Mouse (Mus musculus): ENCODE data around the gene Ccdc169.

Ccdc169 gene

DNA sequence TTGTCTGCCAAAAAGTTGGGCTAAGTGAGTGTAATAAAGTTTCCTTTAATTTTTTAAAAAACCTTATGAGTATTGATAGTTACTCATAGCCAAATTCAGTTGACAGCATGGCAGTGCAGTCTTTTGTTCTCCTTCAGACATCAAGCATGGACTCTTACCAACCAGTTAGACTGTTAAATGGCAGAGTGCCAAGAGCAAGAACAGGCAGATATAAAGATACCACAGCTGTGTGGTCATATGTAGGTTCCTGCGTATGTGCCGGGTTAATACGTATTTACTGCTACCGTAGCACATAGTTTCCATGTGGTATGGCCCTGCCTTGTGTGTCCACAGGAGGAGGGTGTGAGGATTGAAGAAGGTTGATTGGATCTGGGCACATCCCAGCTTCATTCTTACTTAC, 14.1 kb upstream of the Ccdc169 start:
- no peak for DNase-seq

DNA sequence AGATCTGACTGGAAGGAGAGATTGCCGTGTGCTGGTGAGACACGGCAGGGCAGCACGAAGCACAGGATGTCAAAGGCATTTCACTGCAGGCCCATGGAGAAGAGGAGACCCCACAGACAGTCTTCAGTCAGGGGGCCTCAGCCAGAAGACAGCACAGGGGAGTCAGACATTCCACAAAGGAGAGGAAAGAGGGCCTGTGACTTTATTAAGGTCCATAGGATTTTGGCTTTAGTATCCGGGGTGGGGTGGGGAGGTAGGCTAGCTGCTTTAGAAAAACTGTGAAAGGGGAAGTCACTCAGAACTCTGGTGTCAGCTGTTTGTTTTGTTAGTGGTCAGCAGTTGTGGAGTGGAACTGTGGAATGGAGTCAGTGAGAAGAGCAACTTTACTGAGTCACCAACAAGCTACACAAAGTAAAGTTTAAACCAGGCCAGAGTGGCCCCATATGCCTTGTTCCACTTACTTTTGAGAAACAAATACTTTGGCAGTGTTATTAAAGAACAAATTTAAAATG, 7.9 kb upstream of the Ccdc169 start:
- no peak for DNase-seq

DNA sequence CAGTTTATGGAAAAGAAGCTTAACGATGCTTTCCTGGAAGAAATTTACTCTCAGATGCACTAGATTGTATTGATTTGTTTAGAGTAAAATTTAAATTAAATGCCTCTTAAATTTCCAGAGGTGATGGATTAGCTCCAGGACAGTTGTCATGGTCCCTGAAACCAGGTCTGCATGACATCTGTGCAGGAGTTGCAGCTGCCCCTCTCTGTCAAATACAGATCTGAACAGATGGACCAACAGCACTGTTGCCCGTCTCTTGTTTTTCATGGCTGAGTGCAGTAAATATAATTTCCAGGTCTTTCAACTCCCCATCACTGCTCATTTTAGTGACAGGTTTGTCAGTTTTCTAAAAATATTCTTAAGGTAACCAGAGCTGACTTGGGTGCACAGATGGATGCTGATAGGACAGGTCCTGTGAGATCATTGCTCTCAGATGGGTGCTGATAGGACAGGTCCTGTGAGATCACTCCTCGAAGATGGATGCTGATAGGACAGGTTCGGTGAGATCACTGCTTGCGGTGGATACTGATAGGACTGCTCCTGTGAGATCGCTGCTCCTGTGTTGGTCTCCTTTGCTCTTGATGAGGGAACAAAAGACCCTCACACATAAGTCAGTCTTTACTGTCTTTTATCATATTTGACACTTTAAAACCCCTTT, 5.4 kb upstream of the Ccdc169 start:
- DNase-seq, result no peak

DNA sequence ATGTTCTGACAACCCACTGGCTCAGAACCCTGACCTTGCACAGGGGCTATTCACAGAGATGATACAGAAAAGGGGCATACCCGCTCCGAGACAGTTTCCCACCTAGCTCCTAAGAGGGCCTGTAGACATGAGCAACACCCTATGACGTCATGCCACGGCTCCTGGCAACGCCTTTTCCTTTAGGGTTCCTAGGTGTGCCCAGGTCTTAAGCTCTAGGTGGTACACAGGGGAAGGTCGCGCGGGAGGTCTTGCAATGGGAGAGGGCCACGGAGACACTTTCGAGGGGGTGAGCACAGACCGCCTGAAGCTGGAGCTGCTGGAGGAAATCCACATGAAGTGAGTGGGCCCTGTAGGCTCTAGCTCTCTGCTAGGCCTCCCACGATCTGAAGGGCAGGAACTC, 2.7 kb downstream of the Ccdc169 start:
- DNase-seq, result no peak

DNA sequence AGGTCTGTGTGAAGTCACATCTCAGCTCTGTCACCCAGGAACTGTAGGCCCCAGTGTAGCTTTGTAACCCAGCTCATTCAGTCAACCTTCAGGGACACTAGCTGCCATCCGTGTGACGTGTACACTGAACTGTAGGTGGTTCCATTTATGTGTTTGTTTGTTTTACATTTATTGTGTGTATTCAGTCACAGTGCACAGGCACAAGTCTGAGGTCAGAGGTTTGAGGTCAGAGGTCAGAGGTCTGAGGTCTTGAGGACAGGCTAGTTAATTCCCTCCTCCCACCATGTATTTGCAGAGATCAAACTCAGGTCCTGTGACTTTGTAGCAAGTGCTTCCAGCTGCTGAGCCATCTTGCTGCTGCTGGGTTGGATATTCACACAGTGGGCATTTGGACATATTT, 4.3 kb downstream of the Ccdc169 start:
- no peak for DNase-seq

DNA sequence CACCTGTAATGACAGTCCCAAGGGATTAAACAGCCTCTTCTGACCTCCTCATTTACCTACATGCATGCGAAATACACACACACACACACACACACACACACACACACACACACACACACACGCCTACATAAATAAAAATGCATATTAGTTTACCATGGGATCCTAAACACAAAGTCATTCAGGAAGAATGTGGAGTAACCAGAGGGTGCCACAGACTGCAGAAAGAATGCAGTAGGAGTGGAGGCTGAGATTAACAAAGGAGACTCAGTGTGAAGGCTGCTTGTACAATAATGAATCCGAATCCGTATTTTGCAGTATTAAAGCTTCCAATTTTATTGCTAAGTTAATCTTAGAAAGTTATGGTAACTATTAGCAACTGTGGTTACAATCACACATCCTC, 7.8 kb downstream of the Ccdc169 start:
- no peak for DNase-seq

DNA sequence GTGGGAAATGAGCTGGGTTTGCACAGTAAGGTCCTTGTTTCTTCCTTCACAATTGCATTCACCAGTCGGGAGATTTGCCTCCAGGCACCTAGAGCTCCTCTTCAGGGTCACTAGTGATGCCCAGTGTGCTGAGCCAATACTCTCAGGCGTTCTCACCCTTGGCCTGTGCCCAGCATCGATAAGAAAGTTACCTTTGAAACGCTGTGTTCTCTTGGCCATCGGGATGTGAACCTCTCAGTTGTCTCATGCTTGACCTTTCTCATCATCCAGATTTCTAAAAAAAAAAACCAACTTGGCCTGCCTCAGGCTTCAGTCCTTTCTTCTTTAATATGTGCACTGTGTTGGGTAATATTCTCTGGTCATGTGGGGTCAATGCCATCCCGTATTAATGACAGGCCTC, 9.3 kb downstream of the Ccdc169 start:
- no peak for DNase-seq

DNA sequence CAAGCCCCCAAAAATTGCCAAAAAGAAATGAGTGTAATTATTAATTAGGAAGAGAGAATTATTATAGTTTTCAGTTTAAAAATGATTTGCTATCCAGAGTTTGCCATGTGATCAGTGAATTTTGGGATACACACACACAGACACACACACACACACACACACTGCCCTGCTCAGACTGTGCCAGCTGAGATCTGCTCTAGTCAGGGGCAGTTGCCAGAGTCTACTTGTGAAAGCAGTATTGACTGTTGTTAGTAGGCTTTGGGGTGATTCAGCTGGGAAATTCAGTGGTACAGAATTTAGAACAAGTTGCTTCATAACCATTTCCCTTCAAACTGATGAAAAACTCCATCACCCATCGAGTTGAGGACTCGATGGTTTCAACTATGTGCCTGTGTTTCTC, 10.0 kb downstream of the Ccdc169 start:
- no peak for DNase-seq

DNA sequence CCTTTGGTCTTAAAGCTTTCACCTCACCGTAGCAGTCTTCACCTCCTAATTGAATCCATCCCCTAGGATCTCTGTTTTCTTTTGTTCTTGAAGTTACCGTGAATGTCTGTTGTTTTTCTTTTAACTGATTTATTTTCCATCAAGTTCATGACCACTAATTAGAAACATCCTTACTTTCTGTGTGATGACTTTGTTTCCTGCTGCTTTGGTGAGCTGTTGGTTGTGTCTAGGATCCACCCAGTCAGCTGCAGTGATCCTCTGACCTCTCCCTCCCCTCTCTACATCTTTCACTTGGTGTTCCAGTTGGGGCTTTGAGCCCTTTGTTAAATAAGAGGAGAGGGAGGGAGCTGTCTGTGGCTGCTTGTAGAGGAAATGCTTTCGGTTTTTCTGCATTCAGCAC, 11.0 kb downstream of the Ccdc169 start:
- DNase-seq, result no peak

DNA sequence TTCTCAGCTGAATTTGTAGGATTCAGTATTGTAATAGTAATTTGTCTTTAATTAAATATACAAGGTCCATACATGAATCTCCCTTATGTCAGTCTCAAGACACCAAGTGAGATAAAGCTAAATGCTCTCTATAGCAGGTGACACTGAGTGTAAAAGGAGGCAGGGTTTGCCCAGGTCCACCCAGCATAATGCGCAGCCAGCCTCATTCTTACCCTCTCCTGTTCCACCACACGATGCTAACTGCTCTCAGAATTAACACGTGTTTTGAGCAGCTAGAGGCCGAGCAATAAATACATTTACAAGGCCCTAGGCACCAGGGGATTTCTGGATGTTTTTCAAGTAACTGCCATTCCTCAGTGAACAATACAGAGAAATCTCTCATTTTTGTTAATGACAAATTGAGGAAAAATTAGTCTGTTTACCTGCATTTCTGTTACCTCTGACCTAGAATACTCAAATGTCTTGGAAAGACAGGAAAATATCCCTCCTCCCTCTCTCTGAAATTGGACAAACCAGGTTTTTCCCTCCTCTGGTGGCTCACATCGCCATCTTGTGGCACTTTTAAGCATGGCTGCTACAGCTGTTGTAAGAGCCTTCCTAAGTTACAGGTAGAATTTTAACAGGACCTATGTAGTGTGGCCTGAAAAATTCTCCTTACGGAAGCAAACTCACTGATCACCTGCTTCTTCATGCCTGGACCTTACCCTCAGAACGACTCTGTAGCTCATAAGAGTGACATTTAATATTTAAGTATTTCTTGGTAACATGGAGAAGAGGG, 14.7 kb downstream of the Ccdc169 start:
- peak; percentile 62 to 80 for DNase-seq

DNA sequence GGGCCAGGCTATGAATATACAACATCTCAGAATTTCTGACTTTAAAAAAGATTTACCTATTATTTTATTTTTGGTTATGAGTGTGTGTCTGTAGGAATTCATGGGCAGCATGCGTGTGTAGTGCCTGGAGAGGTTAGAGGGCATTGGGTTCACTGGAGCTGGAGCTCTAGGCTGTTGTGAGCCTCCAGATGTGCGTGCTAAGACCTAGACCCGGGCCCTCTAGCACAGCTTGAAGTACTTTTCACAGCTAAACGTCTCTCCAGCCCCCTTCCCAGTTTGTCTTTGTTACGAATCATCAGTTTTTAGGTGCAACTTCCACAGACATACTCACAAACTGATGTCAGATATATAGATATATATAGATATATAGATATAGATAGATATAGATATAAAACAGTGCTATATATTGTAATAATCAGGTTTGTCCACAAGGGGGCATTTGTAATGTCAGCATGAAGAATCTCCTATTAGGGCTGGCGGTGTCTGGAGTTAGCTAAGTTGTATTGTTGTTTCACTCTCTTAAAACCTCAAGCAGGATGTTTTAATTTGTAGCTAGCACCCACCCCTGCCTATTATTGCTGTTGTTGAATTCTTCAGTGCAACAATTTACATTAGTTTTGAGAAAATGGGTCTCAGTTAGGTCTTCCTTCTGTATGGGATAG, 15.7 kb downstream of the Ccdc169 start:
- DNase-seq, result no peak

DNA sequence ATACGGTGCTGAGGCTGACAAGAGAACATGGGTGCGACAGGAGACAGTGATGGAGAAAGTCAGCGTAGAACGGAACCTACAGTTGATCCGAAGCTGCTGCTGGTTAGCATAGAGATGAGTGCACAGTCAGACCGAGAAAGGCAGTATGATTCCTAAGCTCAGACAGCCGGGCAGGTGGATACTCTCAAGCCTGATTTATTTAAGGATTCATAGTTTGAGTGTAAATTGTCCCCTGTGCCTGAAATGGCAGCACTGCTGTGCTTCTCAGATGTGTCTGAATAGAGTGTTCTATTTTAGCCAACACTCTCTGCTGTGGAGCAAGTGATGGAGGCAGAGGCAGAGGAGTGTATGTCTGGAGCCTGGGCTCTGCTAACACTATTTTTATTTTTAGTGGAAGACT, 17.0 kb downstream of the Ccdc169 start:
- no peak for DNase-seq

DNA sequence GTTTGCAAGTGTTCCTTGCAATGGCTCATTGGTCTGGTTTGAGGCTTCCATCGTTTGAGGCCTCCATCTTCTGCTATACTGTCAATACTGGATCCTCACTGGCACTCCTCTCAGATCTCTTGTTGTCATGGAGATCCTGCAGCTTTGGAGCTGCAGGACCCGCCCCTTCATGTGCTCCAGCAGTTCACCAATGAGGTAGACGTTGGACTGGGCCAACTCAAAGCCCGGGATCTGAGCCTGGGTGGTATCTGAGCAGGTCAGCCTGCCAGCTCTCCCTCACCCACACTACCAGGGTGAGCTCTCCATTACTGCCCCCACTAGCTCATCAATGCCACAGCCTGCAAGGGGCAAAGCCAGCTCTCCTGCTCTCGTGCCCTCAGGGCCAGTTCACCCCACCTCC, 20.3 kb downstream of the Ccdc169 start:
- no peak for DNase-seq

DNA sequence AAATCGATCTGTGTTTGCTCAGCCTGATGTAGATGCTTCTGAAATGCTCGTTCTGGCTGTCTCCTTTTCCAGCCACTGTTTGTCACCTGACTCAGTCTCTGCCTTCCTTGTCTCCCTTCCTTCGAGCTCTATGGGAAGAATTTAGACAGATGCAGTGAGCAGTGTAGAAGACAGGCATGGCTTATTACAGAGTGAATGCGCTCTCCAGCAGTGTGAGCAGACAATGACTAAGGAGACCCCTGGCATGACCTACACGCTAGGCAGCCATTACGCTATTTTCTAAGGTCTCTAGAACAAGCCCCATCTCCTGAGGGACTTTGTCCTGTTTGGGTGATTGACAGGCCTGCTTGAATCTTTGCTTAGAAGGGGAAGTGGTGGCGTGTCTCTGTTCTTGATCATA, 24.0 kb downstream of the Ccdc169 start:
- DNase-seq, result no peak

DNA sequence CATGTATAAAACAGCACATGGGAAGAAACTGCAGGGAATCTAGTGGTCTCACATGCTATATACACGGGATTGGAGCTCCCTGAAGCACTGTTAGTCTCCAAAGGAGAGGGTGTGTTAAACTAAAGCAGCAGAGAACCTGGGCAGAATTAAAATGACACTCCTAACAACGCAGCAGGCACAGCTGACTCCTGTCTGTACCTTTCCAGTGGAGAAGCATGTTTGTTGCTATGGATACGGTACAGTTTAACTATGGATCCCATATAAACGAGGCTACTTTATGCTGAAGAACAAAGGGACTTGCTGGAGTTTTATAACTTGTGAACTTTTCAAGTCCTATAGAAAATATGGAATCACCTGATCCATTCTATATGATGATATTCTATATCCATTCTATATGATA, 26.4 kb downstream of the Ccdc169 start:
- no peak for DNase-seq

DNA sequence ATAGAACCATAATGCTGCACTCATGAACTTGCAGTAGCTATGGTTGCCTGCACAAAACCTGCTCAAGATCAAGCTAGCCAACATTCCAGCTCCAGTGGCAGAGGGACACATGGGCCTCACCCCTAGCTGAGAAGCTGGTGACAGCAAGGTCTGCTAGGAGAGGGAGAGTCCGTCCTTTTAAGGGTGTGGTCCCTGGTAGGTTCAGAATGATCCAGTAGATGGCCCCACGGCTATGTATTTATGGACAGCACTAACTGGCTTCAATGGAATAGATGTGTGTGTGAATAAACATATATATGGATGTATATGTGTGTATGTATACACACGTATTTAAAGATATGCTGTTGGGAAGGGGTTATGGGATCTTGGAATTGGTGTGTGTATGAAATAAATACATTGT, 35.3 kb downstream of the Ccdc169 start:
- no peak for DNase-seq

DNA sequence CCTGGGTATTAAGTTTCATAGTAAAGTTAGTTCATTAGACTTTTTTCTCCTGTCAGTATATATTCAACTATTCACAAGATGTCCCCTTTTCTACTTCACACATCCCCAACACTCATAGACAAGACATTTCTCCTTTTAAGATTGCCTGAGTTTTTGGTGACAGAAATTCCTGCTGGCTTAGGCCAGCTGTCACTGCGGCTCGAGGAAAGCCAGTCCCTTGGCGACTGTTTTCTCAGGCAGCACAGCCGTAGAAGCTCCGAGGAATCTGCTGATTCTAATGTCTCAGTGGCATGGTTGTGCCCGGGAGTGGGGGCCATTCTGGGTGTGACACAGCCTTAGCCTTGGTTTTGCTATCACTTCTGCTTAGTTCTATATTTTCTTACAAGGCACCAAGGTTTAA, 40.1 kb downstream of the Ccdc169 start:
- no peak for DNase-seq

DNA sequence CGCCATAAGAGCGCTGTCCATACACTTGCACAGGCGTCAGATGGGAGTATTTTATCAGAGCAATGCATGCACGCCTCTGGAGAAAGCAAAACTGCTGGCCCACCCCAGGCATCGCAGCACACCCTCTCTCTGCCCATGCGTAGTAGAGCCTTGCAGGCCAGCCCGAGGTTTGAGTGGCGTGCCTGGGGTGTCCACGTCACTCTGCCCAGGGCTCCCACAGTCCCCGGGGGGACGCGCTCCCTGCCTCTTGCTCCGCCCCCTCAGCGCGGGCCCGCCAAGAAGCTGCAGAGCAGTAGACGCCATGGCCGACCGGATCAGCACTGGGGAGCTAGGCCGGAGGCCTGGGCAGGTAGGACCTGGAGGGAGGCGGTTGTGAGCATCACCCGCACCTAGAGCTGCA, 44.6 kb downstream of the Ccdc169 start, which contains the start of gene Sohlh2:
Gene Sohlh2, plus strand, starts transcription at position 263 of the 400 bp plus-strand sequence.
- DNase-seq, result no peak

DNA sequence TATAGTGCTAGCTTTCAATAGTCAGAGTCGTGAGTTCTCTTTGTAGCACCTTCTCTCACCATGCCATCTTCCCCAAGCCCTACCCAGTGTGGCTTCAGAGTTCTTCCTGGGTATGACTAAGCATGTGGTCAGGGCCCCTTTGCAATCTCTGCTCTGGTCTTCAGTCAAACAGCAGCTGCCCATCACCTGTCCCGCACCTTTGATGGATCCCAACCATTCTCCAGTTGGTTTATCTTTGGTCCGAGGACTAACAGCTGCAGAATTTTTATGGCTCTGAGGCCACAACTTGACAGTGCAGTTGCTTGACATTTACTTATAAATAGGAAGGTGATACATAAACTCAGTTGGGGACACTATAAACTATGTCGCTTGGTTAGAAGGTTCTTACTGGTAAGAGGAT, 54.5 kb downstream of the Ccdc169 start:
- no peak for DNase-seq

DNA sequence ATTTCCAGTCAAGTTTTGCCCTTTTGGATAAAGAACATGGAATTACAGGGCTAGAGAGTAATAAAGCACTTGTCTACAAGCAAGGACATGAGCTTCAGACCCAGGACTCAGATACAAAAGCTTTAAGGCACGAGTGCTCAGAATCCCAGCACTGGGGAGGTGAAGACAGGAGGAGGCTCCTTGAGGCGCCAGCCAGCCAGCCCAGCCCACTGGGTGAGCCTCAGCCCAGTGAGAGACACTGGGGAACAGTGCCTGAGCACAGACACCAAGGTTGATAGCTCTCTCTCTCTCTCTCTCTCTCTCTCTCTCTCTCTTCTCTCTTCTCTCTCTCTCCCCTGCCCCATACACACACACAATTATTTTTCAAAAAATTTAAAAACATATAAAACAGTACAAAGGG, 56.2 kb downstream of the Ccdc169 start:
- no peak for DNase-seq

DNA sequence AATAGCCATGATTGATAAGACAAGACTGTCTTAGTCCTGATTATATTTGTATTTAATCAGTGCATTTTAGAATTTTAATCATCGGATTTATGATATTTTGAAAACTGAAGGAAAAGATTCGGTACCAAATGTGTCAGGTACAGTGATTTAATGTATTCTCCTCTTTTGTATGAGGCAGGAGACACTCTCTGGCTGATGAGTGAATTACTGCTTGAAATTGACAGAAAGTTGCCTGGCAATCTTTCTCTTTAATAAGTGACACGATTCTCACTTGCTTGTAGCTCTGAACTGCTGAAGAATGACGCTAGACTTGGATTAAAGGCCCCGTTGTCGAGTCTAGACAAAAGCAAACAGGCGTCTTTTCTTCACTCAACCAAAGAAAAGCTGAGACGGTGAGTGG, 57.7 kb downstream of the Ccdc169 start:
- no peak for DNase-seq

DNA sequence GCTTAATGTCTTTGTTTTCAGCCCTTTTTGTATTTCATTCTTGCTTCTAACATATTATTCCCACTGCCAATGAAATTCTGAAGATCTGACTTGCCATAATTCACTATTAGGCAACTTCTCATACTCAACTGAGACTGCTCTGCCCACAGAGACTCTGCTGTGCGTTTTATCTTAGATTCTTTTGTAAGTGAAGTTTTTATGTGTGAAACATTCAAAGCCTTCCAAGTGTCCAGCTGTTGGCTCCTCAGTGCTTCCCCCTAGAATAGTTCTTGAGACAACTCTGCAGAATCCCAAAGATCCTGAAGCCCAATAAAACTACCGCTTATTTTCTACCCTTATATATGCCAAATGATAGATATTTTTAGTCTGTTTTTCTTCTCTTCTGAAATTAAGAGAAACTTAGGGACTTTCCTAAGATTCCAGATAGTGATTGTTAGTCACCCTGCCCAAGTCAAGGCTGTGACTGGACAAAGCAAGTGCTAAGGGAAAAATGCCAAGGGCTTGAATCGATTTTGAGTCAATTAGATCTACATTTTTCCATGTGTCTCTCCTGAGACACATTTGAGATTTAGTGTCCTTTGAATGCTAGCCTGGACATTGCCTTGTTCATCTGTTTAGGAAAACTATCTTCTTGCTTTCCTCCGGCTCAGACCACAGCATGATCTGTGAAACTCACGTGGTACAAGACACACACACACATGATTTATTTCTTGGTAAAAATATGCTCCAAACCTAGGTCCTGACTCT, 58.6 kb downstream of the Ccdc169 start:
- no peak for DNase-seq

DNA sequence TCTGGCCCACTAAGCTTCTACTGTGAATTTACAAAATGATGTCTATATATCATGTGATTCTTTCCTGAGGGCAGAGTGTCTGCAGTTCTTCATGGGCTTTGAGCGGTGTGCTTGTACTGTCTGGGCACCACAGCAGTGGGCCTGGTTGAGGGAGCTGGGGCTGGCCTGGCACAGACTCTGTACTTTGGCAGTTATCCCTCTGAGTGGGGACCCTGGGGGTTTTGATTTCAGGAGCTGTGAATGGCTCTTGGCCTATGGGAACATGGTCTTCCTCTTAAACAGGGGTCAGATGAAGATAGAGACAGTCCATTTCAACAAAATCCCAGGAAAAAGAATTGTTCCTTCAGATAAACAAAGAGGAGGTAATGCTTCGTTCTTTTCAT, 59.2 kb downstream of the Ccdc169 start:
- DNase-seq, result no peak
